Mouse (Mus musculus) CD4-positive helper T cell, adult 2 months (primary cell): ENCODE data around the gene Rptor.

Source experiments
- DNase-seq: peaks from one replicate; pipeline ENCODE4 v3.0.0-alpha.2; 2012; ENCODE audit warnings: low read depth, missing footprints, low spot score

Rptor gene

DNA sequence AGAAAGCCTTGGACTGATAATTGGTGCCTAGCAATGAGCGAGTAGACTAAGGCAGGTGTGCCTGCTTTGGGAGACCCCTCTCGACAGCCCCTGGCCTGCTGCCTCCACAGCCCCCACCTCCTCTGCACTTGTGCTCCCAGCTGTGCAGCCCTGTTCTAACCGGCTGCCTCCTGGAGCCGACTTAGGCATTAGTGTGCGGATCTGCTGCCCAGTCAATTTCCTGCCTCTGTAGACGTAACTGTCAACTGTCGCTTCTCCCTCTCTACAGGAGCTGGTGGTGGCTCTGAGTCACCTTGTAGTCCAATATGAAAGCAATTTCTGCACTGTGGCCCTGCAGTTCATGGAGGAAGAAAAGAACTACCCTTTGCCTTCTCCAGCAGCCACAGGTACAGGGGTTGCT is 253.3 kb downstream of the Rptor start:
- peak; percentile 33 for DNase-seq

DNA sequence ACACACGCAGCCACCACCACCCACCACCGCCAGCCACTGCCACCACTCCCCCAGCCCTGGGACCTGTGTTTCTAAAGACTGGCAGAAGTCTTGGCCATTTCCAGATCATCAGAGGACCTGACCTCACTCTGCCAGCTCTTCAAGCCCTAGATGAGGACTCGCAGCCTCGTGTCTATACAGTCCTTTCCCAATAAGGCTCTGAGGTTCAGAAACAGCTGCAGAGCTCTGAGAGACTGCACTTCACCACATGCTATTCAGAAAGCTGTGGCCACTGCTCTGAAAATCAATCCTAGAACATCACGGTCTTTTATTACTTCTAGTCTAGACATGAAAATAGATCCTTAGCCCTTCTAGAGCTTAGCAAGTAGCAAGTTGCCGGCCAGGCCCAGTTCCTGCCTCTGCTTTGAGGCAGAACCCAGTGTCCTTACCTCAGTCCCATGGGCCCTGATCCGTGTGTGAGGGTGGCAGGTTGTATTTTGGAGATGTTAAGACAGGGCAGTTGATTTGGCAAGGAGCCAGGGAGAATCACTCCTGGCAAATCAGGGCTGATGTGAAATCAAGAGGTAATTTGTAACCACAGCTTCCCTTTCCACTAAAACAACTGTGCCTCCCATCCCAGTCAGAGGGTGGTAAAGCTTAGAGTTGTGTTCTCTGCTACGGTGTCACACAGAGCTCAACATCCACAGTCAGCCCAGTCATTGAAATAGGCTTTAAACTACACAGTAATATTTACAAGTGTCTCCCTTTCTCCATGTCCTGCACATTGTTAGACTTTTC is 260.0 kb downstream of the Rptor start:
- no peak for DNase-seq

DNA sequence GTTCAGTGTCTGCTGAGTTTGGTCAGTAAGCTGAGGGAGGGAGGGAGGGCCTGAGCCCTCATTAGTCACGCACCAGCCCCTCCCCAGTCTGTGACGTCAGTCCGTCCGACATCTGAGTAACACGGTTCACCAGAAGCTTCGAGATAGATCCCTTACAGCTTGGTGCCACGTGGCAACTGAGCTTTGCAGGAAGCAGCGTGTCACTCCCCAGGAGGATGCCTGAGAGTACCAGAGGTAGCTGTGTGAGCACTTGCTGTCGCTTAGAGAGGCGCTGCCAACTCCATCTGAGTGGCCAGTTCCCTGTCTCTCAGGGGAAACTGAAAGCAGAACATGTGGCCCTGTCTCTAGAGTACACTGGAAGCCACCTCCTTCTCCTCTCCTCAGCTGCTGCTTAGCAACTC is 260.7 kb downstream of the Rptor start:
- no peak for DNase-seq

DNA sequence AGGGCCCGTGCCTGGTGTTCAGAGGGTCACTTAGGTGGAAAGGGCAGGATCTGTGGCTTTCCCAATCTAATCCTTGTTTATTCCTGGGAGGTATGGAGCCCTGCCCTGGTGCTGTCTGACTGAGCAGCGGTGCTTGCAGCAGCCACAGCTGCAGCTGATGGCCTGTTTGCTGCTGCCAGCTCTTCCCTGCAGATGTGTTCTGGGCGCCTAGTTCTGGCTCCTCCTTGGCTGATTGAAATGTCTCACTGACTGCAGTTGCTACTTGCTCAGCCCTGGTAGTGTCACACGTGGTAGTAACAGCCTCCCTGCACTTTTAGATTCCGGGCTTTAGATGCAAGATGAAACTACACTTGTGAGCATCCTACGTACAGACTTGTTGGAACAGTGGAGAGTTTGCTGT is 264.1 kb downstream of the Rptor start:
- no peak for DNase-seq

DNA sequence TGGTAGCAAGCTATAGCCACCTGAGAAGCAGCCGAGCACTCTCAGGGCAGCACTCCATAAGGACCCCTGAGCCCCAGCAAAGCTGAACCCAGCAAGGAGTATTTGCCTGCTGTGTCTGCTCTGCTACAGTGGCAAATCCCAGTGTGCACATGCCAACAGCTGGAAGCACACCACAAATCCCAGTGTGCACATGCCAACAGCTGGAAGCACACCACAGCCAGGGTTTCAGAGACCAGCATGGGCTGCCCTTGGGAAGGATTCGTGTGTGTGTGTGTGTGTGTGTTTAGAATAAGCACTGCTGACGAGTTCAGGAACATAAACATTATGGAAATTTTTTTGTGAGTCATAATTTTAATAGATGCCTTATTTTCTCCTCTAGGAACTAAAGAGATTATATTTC is 265.4 kb downstream of the Rptor start:
- DNase-seq: no peak

DNA sequence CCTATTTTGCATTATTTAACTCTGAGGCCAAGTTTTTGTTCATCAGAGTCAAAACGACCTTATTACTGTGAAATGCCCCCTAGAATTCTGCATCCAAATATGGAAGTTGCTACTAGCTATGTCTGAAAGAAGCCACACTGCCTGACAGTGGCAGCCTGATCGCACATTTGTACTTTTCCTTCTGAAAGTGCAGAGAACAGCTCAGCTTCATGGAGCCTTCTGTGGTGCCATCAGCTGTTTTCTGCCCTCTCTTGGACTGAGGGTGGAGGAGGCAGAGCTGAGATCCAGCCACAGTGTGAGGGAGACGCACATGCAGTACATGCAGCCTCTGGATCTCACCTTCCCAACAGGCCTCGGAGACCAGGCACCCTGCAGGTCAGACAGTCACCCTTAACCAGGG is 265.9 kb downstream of the Rptor start:
- no peak for DNase-seq

DNA sequence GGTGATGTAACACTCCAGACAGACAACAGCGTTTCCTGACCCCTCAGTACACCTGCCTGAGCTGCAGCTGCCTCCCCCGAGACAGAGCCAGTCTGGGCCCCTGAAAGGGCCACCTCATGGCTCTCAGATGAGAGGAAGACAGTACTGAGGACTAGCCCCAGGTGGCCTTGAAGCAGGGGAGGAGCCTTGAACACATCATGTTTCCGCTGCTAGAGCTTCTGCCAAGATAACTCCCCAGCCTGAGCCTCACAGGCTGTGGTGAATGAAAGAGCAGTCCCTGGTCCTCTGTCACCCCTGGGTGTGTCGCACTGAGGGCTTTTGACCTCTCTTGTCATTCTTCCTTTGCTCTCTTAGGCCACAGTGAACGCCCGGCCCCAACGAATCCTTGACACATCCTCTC is 268.4 kb downstream of the Rptor start:
- DNase-seq: no peak

DNA sequence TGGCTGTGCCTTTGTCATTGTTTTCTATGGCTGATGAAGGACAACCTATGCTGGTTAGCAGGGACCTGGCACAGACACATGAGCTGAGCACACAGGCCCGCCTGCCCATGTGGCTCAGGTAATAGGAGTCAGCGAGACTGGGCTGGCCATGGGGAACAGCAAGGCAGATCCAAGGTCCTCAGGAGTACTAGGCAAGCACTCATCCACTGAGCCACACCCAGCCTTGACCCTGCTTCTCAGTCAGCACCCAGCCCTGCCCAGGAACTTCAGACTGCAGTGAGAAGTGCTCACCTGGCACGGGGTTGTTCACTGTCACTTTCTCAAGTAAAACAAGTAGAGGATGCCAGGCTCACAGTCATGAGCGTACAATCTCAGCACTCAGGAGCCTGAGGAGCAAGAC is 270.9 kb downstream of the Rptor start:
- no peak for DNase-seq

DNA sequence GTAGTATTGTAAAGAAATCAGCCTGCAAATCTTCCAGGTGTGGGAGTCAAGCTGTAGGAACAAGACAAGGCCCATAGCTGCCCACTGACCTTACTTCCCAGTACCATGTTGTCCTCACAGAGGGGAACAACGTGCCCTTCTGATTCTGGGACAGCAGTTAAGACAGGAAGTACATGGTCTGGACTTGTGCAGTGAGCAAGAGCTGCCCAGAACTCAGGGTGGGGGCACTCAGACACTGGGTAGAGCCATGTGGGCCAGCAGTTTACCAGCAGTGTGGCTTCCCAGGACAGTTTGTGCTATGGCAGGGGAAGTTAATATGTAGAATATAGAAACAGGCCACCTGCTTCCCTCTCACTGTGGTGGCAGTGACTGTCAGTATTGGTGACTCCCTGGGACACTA is 272.1 kb downstream of the Rptor start:
- no peak for DNase-seq

DNA sequence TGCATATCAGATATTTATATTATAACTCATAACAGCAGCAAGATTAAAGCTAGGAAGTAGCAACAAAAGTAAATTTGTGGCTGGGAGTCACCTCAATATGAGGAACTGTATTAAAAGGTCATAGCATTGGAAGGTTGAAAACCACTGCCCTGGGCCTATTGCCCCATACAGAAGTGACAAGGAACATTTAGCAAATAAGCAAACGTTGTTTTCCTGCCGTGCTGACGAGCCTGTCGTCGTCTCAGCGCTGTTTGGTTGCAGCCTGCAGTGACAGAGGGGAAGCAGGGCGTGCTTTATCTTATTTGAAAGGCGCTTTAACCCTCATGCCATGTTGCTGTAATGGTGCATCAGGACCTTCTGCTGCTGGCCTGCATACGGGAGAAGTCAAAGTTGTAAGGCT is 273.0 kb downstream of the Rptor start:
- DNase-seq: no peak

DNA sequence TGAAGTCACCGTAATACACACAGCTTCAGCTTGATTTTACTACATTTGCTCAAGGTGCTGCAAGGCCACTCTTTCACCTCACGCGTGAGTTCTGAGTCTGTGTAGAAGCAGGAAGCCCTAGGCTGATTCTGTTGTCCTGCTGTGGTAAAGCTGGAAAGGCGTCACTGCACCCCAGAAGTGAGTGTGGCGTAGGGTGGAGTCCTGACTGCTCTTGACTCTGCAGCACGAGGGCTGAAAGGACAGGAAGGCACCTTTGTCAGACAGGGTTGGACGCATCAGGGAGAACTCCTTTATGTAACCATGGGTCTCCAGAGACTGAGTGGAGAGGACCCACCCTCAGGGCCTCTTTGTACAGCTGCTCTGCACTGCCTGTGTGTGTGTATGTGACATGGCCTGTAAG is 274.4 kb downstream of the Rptor start:
- DNase-seq: no peak

DNA sequence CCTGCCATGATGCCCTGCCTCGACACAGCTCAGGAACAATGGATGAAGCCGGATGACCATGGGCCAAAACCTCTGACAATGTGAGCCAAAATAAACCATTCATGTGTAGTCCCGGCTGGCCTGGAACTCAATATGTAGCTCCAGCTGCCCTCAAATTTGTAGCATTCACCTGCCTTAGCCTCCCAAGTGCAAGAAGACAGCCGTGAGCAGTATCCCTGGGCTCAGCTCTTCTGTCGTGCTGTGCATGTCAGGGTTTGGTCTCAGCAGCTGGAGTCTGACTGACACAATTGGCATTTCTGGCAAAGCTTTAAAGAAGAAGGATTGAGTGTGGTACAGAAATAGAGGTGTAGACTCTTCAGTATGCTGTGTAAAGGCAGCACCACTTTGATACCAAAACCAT is 276.9 kb downstream of the Rptor start:
- DNase-seq: no peak

DNA sequence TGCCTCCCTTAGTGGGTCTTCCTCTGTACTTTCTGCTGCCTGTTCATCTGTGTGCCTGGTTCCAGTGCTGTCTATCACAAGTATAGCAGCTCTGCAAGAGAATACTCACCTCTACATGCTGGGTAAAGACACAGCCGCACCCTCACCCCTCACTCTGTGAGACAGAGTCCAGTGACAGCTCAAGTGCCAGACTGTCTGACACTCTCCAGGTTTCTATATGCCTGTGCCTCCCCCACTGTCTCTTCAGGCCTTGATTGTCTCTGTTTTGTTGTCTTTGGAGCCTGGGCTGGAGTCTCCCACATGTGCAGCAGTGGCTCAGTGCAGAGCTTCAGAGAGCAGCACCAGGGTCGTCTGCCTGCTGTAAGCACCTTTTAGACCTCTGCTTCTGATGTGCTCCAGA is 280.9 kb downstream of the Rptor start:
- no peak for DNase-seq

DNA sequence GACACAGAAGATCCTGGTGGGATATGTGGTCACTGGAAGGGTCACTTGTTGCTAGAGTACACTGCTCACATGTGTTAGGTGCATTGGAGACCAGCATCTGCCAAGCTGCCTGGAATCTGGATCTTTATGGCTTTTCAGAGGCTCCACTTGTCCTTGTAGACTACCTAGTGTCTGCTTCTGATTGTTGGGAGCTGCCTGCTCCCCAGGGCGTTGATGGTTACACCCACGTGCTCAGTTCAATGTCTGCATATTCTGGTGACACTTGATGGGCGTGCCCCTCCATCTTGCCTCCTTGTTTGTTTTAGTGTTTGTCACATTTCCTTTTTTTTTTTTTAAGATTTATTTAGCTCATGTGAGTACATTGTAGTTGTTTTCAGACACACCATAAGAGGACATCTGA is 287.3 kb downstream of the Rptor start:
- DNase-seq: no peak

DNA sequence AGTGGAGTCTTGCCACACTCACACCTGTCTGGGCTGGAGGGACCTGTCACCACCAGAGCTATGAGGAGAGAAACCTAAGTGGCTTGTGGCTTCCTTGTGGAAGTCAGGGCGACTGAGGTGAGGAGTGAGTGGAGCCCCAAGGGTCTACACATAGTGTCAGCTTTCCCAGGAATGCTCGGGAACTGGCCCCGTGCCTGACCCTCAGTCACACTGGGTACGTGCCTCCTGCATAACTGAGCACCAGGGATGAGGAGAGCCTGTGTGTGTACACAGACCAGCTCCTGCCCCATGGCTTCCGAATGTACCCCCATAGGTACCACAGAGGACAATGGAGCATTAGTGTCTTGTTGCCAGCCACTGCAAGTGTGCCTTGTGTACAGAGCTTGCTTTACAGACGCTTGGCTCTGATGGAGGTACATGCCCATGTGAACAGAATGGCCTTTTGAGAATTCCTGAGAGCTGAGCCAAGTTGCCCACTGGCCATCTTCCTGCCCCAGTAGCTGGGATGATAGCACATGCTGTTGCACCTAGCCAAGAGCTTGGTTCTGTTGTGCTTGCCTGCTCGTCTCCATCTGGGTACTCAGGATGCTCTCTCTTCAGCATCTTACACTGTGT is 289.0 kb downstream of the Rptor start:
- DNase-seq: no peak

DNA sequence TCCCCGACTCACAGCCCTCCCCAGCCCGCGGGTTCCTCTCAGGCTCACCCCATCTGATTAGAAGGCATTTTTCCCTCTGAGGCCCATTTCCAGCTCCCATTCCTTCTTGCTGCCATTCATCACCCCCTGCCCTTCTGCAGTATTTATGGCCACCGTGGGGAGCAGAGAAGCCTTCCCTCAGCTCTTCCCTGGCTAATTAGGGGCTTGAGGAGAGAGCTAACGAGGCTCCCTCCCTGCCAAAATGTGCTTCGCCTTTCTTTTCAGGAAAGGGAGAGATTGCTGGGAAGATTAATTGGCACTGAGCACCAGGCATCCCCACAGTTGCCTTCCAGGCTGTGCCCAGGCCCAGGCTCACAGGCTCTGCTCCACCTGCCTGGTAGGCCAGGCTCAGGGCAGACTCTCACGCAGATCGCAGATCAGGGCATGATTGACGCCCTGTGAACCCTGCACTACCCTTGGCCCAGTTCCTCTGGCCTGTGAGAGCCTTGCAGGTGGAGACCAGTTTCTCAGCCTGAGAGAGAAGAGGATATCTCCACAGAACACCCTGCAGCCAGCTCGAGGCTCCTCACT is 291.0 kb downstream of the Rptor start:
- no peak for DNase-seq

DNA sequence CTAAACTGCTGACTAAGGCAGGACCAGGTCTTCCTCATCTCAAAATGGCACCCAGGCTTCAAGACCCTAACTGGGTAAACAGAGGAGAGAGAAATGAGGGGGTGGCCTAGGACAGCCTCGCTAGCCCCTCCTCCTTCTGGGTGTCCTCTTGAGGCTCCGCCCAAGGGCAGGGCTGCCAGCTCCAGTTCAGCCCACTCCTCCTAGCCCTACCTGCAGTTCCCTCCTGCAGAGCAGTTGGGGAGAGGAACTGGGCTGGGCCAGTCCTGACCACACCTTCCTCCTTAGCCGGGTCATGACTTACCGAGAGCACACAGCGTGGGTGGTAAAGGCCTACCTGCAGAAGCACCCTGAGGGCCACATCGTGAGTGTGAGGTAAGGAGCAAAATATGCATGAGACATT is 291.9 kb downstream of the Rptor start:
- DNase-seq: peak; percentile 49

DNA sequence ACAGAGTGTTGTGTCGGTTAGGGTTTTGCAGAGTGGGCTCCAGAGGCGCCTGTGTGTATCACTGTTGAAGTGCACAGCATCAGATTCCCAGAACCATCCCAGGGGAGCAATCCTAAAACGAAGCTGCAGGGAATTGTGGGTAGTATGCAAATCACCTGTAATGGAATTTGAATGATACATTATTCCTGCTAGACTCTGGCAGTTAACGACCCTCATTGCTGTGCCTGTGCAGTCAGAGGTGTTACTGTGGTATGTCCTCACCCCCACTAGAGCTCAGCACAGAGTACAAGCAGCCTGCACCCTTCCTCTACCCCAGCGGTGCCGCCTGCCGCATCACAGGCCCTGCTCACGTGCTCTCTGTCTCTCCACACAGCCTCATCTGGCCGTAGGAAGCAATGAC is 294.3 kb downstream of the Rptor start:
- no peak for DNase-seq

DNA sequence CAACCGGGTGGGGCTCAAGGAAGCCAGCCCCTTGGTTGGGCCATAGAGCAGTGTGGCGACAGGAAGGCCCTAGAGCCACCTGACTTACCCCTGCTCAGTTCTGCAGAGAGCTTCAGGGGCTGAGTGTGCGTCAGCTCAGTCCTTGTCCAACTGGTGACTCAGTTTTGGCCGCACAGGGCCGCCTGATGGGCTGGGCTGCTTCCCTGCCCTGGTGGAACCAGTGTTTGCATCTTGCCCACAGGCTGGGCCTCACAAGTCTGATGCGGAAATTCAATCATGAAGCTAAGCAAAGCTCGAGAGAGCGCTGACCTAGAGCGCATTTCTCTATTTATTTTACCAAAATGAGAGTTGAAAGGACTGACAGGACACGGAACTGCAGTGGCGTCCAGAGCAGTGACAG is 296.3 kb downstream of the Rptor start:
- no peak for DNase-seq

DNA sequence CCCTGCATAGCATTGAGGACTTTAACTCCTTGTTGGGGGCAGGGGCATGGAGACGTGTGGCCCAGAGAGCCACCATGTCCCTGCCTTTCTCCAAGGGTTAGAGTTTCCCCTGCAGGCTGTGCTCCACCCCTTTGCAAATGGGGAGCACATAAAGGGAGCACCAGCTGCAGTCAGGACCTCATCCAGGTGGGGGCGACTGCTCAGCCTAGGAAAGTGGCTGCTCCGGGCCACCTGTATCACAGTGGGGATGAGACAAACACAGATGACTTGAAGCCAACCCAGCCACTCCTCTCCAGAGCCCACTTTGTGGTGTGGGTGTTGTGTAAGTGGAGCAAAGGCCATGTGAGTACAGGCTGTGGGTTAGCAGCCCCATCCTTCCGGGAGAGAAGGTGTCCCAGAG is 298.5 kb downstream of the Rptor start:
- no peak for DNase-seq

DNA sequence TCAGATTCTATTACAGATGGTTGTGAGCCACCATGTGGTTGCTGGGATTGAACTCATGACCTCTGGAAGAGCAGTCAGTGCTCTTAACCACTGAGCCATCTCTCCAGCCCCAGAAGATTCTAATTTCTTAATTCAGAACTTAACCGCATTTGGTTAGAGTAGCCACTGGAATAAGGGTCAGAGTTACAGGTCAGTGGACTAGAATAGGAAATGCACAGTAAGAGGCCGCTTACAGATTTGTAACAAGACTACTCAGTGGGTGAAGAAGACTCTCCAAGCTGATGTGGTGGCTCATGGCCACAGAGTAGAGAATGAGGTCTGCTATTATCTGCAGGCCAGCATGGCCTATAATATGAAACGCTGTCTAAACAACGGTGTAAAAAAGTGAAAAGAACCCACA is 300.2 kb downstream of the Rptor start:
- no peak for DNase-seq

DNA sequence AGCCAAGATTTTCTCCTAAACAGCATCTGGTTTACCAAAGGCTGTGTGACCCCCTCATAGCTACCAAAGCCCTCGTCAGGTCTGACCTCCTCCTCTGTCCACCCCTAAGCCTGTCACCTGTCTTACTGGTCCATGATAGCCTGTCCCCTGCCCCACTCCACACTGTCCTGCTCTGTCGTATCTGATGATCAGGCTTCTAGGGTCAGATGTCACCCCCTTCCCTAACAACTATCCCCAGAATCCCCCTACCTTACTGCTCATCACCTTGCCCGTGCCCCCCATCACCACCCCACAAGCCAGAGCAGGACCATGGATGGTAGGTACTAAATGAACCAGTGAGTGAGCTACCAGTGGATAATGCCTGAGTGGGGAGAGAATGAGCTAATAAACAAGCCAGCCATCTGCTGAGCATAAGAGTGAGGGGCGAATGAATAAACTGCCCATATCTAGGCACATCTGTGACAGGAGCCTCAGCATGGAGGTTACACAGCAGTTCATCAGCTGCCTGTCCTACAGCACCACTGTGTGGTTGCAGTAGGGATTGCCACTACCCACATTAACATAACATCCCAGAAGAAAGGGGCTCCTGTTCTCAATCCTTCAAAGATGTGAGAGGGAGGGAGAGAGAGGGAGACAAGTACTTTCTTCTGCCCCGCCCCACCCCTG is 302.0 kb downstream of the Rptor start:
- DNase-seq: peak; percentile 74

DNA sequence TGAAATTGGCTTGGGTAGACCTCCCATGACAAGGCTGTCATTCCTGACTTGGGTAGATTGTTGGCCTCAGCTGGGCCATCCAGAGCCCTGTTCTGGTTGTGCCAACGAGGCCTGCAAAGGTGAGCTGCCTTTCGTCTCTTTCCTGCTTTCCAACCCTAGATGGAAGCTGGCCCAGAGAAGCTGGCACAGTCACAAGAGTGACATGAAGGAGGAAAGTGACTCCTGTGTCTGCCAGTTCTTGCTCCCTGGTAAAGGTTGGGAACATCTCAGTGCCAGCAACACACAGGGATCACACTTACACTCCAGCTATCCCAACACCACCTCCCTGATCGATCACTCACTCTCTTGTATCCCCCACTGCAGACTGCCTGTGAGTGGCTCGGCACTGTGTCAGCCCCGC is 303.1 kb downstream of the Rptor start:
- DNase-seq: no peak
